Mouse (Mus musculus): ENCODE measurements around the gene Card19. TPM values are rescaled to one million over a fixed set of nuclear protein-coding genes. Genes with fewer than 3 reads are reported as not detected.

Gene Card19
- total and polyA plus RNA-seq, 3 experiments = 138 to 234 (median 184) TPM

- WGBS = 96% methylated on average over 8 of the region's 8 CpGs
- intact Hi-C loops (cut with DNase I) = no loop called here
These were observed 22.9 kb upstream of the Card19 start for GRCm38 (mm10) chr13:49238737-49239136.

GRCm38 (mm10) chr13:49237617-49238016 is 21.8 kb upstream of the Card19 start:
- intact Hi-C loops (cut with DNase I) = no loop called here
- TF ChIP-seq POLR2A (IDR thresholded peaks at IDR 0.05; ENCODE audit: insufficient read depth, low read depth, low read length) (no peak), EP300 (IDR thresholded peaks at IDR 0.05; ENCODE audit: insufficient read depth, low read depth, low read length) (no peak), CTCF (IDR thresholded peaks at IDR 0.05) (no peak)
- no peak overlapping the region for H3K9ac ChIP-seq (ENCODE audit: low read depth, low read length)
- no peaks in the 10 kb centered on the region for H3K27me3 ChIP-seq (ENCODE audit: control insufficient read depth, insufficient read depth, low read length)
- WGBS = 82% methylated on average over 8 of the region's 8 CpGs
- no peak for DNase-seq
- H3K4me1 ChIP-seq (ENCODE audit: control insufficient read depth, insufficient read depth, low read length) = no peaks in the 10 kb centered on the region
- H3K36me3 ChIP-seq (ENCODE audit: control insufficient read depth, insufficient read depth, low read length) = no peaks in the 10 kb centered on the region
- no peak overlapping the region for H3K27ac ChIP-seq
- H3K4me3 ChIP-seq = no peak overlapping the region
- H3K79me2 ChIP-seq (replicated peaks; ENCODE audit: control insufficient read depth, insufficient read depth, low read length) = no peaks in the 10 kb centered on the region

More at GRCm38 (mm10) chr13:49238737-49239136, 22.9 kb upstream of the Card19 start:
- no peaks in the 10 kb centered on the region for H3K79me2 ChIP-seq (replicated peaks; ENCODE audit: control insufficient read depth, insufficient read depth, low read length)
- no peak overlapping the region for H3K9ac ChIP-seq (ENCODE audit: low read depth, low read length)
- H3K27ac ChIP-seq = no peak overlapping the region
- H3K4me3 ChIP-seq = no peak overlapping the region
- no peak for DNase-seq
- TF ChIP-seq EP300 (IDR thresholded peaks at IDR 0.05; ENCODE audit: insufficient read depth, low read depth, low read length) (no peak), CTCF (IDR thresholded peaks at IDR 0.05) (no peak), POLR2A (IDR thresholded peaks at IDR 0.05; ENCODE audit: insufficient read depth, low read depth, low read length) (no peak)
- no peaks in the 10 kb centered on the region for H3K27me3 ChIP-seq (ENCODE audit: control insufficient read depth, insufficient read depth, low read length)
- no peaks in the 10 kb centered on the region for H3K4me1 ChIP-seq (ENCODE audit: control insufficient read depth, insufficient read depth, low read length)
- no peaks in the 10 kb centered on the region for H3K36me3 ChIP-seq (ENCODE audit: control insufficient read depth, insufficient read depth, low read length)

- no peaks in the 10 kb centered on the region for H3K79me2 ChIP-seq (replicated peaks; ENCODE audit: control insufficient read depth, insufficient read depth, low read length)
- H3K27ac ChIP-seq = no peak overlapping the region
- H3K4me3 ChIP-seq = no peak overlapping the region
- no peaks in the 10 kb centered on the region for H3K36me3 ChIP-seq (ENCODE audit: control insufficient read depth, insufficient read depth, low read length)
- no peaks in the 10 kb centered on the region for H3K27me3 ChIP-seq (ENCODE audit: control insufficient read depth, insufficient read depth, low read length)
- intact Hi-C loops (cut with DNase I) = no loop called here
- WGBS = 96% methylated on average over 4 of the region's 4 CpGs
- TF ChIP-seq POLR2A (IDR thresholded peaks at IDR 0.05; ENCODE audit: insufficient read depth, low read depth, low read length) (no peak), CTCF (IDR thresholded peaks at IDR 0.05) (peak; percentile 11; the same call in 1 of the 2 replicates)
- DNase-seq = no peak
- H3K4me1 ChIP-seq (ENCODE audit: control insufficient read depth, insufficient read depth, low read length) = no peaks in the 10 kb centered on the region
- H3K9ac ChIP-seq (ENCODE audit: low read depth, low read length) = no peak overlapping the region
These were observed 18.9 kb upstream of the Card19 start for GRCm38 (mm10) chr13:49234711-49235110.

- DNase-seq = no peak
- Histone ChIP-seq H3K9ac (ENCODE audit: low read depth, low read length) (no peak overlapping the region), H3K27me3 (ENCODE audit: control insufficient read depth, insufficient read depth, low read length) (no peaks in the 10 kb centered on the region), H3K27ac (no peak overlapping the region), H3K4me1 (ENCODE audit: control insufficient read depth, insufficient read depth, low read length) (no peaks in the 10 kb centered on the region), H3K4me3 (no peak overlapping the region), H3K79me2 (replicated peaks; ENCODE audit: control insufficient read depth, insufficient read depth, low read length) (no peaks in the 10 kb centered on the region), H3K36me3 (ENCODE audit: control insufficient read depth, insufficient read depth, low read length) (no peaks in the 10 kb centered on the region)
- WGBS = 89% methylated on average over 8 of the region's 8 CpGs
- TF ChIP-seq CTCF (IDR thresholded peaks at IDR 0.05) = no peak
- TF ChIP-seq POLR2A (IDR thresholded peaks at IDR 0.05; ENCODE audit: insufficient read depth, low read depth, low read length) = no peak
- TF ChIP-seq EP300 (IDR thresholded peaks at IDR 0.05; ENCODE audit: insufficient read depth, low read depth, low read length) = no peak
- intact Hi-C loops (cut with DNase I) = no loop called here
These were observed 18.1 kb upstream of the Card19 start for GRCm38 (mm10) chr13:49233792-49234572.

GRCm38 (mm10) chr13:49225633-49226032 is 9.8 kb upstream of the Card19 start:
- no peak overlapping the region for H3K9ac ChIP-seq (ENCODE audit: low read depth, low read length)
- no peak overlapping the region for H3K27ac ChIP-seq
- no peaks in the 10 kb centered on the region for H3K4me1 ChIP-seq (ENCODE audit: control insufficient read depth, insufficient read depth, low read length)
- no peaks in the 10 kb centered on the region for H3K36me3 ChIP-seq (ENCODE audit: control insufficient read depth, insufficient read depth, low read length)
- H3K4me3 ChIP-seq = no peak overlapping the region
- no peaks in the 10 kb centered on the region for H3K79me2 ChIP-seq (replicated peaks; ENCODE audit: control insufficient read depth, insufficient read depth, low read length)
- H3K27me3 ChIP-seq (ENCODE audit: control insufficient read depth, insufficient read depth, low read length) = no peaks in the 10 kb centered on the region
- no peak for DNase-seq
- TF ChIP-seq CTCF (IDR thresholded peaks at IDR 0.05) = no peak
- no peak for TF ChIP-seq EP300 (IDR thresholded peaks at IDR 0.05; ENCODE audit: insufficient read depth, low read depth, low read length)
- no peak for TF ChIP-seq POLR2A (IDR thresholded peaks at IDR 0.05; ENCODE audit: insufficient read depth, low read depth, low read length)
- 51% methylated on average over 4 of the region's 4 CpGs for WGBS
- intact Hi-C loops (cut with DNase I) = no loop called here

- intact Hi-C loops (cut with DNase I) = no loop called here
- no peaks in the 10 kb centered on the region for H3K4me1 ChIP-seq (ENCODE audit: control insufficient read depth, insufficient read depth, low read length)
- DNase-seq = no peak
- no peaks in the 10 kb centered on the region for H3K36me3 ChIP-seq (ENCODE audit: control insufficient read depth, insufficient read depth, low read length)
- WGBS = 73% methylated on average over 3 of the region's 3 CpGs
- H3K9ac ChIP-seq (ENCODE audit: low read depth, low read length) = no peak overlapping the region
- H3K27ac ChIP-seq = no peak overlapping the region
- no peaks in the 10 kb centered on the region for H3K79me2 ChIP-seq (replicated peaks; ENCODE audit: control insufficient read depth, insufficient read depth, low read length)
- H3K27me3 ChIP-seq (ENCODE audit: control insufficient read depth, insufficient read depth, low read length) = no peaks in the 10 kb centered on the region
- TF ChIP-seq CTCF (IDR thresholded peaks at IDR 0.05) = no peak
- TF ChIP-seq EP300 (IDR thresholded peaks at IDR 0.05; ENCODE audit: insufficient read depth, low read depth, low read length) = no peak
- TF ChIP-seq POLR2A (IDR thresholded peaks at IDR 0.05; ENCODE audit: insufficient read depth, low read depth, low read length) = no peak
- H3K4me3 ChIP-seq = no peak overlapping the region
These were observed 9.3 kb upstream of the Card19 start for GRCm38 (mm10) chr13:49225159-49225558.

All from heart, adult 2 months (tissue).